Mouse (Mus musculus): ENCODE results near the gene Polr1e.

DNA sequence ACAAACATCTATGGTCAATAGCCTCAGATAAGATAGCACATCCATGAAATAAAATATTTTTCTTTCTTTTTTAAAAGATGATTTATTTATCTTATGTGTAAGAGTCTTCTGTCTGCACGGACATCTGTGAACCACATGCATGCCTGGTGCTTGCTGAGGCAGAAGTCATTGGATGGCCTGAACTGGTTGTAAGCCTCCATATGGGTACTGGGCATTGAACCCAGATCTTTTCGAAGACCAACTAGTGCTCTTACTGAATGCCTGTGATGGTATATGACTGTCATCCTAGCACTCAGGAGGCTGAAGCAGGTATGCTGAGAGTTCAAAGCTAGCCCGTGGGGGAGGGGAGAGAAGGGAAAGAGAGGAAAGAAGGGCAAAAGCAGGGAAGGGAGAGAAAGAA lies 20.3 kb upstream of the Polr1e start:
- no peak for TF ChIP-seq CTCF (IDR thresholded peaks at IDR 0.05; ENCODE audit: low read depth, low read length)
- no peak for TF ChIP-seq POLR2A (IDR thresholded peaks at IDR 0.05; ENCODE audit: insufficient read depth, low read length)
- no peak for TF ChIP-seq EP300 (IDR thresholded peaks at IDR 0.05; ENCODE audit: insufficient read depth, low read depth, low read length)
